Mouse (Mus musculus) ES-E14 (cell line): ENCODE results near the gene Foxp1.

ENCODE experiments used
- HCFC1 ChIP-seq: IDR thresholded peaks from 2 replicates; pipeline ENCODE4 v1.6.1; 2012; ENCODE audit warnings: low read length, inconsistent platforms, borderline replicate concordance; ENCODE audit not compliant: insufficient read depth
- MAFK ChIP-seq: IDR thresholded peaks from 2 replicates; pipeline ENCODE4 v1.6.1; 2014; ENCODE audit warnings: mild to moderate bottlenecking, low read depth, low read length, inconsistent platforms; ENCODE audit not compliant: insufficient read depth

- TF ChIP-seq HCFC1 = no peak
- no peak for TF ChIP-seq MAFK
Measured at GRCm38 (mm10) chr6:99263061-99263885, 259.2 kb downstream of the Foxp1 start.
